Mouse (Mus musculus): ENCODE measurements around the gene Pgam2.
"Not testable (repeated sequence)": the region's sequence is repeated elsewhere in the genome, so short reads cannot be mapped to it uniquely, and the experiment has no call there.

Gene Pgam2

DNA sequence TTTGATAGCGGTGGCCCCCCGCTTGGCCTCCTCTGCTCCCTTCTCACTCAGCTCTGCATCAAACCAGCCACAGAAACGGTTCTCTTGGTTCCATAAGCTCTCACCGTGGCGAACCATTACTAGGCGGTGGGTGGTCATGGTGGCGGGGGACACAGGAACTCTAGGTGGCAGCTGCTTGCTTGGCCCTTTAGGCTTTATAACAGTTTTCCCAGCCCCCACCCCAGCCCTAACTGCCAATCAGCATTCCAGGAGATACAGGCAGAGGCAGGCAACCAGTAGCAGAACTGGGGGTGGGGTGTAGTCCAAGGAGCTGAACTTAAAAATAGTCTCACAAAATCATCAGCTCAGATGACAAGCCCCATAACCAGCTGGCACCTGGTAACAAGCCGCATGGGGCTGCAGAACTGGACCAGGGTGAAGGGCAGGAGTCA lies at the start of gene Pgam2:
Pgam2 (minus strand) TSS at position 183 of the 431 bp plus-strand sequence.
- no peak for DNase-seq

DNA sequence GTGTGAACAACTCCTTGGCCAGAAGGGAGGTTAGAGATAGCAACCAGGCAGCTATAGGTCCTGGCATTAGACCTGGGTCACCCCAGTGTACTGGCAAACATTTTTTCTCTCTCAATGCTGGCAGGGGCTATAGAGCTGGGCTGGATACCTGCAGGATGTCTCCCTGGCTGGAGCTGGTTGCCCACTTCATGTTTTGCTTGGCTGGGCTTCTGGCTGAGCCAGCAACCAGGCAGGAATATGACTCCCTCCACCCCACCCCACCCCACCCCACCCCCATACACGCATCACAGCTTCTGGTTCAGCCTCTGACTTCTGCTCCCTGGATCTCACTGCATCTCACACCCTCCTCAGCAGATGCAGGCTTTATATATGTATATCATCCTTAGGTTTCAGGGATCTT lies 48.8 kb upstream of the Pgam2 start:
- no peak for DNase-seq

DNA sequence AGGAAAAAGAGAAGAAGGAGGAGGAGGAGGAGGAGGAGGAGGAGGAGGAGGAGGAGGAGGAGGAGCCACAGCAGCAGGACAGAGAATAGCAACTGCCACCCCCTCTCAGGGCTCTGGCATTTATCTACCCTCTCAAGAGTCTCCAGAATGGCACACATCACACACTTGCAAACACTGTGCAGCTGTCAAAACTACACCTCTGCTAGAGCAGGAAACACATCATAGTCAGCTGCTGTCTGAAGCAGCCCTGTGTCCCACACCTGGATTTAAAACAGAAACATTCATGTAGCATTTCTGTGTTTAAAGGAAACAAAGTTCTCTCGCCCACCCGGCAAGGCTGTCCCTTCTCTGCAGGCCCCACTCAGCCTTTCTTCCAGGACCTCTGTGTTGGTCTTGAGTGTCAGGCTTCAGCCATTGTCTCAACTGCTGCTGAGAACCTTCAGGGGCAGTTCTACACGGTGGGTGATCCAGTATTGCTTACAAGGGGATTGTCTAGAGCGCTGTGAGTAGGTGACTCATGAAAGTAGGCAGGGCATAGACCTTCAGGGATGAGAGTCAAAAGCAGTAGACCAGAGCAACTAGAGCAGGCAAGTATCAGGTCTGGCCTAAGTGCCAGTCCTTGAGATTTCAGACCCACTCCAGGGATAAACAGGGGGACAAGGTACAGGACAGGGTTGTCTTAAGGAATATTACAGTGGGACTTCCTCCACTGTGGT lies 47.6 kb upstream of the Pgam2 start:
- peak; percentile 25 to 69 for DNase-seq

DNA sequence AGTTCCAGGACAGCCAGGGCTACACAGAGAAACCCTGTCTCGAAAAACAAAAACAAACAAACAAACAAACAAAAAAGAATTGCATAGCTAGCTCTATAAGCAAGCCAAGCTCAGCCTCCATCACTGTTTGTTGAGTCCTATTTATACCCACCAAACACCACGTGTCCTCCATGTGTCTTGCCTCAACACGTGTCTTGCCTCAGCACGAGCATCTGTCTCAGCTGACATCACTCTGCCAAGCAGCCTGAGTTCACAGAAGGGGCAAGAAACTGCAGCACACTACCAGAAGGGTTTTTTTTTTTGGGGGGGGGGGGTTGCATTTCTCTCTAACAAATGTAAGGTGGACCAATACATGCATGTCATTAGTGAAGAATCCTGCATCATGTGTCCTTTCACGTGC lies 46.9 kb upstream of the Pgam2 start:
- DNase-seq = peak in 1 of 2 experiments; percentile 37

DNA sequence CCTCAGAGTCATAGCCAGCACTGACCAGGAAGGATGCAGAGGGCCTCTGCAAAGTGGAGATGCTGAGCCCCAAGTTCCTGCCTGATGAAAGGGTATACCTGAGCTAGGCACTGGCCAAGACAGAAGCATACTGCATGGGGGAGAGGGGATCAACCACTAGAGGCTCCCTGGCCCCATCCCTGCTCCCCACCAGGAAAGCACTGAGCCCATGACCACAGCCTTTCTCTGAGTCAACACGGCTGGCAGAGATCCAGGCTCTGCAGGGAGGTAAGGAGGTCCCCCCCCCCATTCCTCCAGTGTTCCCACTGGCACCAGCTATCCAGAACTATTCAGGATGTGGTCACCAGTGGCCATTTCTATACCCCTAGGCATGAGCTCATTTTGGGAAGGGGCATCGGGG lies 45.8 kb upstream of the Pgam2 start:
- DNase-seq = no peak

DNA sequence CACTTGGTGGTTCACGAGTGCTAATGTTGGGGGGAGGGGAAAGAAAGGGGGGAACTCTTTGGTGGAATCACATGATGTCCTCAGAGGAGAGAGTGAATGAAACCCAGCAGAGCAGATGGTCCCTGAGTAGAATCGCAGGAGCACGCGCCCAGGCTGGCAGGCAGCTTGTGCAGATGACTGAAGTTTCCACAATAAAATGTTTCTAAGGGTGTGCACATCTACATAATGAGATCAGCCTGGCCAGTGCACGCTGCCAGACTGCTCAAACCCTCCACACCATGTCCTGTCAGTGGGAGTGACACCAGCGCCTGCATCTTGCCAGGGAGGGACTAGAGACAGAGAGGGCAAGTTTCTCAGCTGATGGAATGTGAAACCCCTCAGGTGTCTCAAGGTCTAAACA lies 45.2 kb upstream of the Pgam2 start:
- no peak for DNase-seq

DNA sequence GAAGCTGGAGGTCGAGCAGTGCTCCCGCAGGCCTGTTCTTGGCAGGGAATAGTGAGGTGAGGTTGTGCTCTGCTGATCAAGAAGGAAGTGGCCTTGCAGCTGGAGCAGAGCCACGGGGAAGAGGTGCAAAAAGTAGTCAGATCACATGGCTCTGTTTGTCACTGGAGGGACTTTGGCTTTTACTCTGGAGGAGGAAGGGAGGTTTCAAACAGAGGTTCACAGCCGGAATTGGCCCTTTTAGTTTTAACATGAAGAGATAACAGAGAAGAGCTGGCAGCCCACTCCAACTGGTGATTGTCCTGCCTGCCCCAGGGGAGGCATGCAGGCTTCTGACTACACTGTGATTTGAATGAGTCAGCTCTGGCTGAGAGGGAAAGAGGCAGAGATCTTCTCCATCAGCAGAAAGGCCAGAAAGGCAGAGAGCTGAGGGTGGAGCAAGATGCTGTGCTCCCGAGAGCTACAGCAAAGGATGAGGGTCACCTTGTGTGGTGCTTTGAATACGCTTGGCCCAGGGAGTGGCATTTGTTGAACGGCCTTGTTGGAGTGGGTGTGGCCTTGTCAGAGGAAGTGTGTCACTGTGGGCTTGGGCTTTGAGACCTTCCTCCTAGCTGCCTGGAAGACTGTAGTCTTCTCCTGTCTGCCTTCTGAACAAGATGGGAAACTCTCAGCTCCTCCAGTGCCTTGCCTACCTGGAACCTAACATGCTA lies 43.3 kb upstream of the Pgam2 start:
- DNase-seq = no peak

DNA sequence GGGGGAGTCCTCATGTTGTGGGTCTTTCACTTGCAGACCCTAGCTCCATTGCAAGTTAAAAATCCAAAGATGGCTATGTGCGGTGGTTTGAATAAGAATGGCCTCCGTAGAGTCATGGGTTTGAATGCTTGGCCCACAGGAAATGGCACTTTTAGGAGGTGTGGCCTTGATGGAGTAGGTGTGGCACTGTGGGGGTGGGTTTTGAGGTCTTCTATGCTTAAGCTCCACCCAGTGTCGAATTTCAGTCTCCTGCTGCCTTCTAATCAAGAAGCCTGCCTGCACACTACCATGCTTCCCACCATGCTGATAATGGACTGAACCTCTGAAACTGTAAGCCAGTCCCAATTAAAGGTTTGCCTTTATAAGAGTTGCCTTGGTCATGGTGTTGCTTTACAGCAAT lies 39.6 kb upstream of the Pgam2 start:
- no peak for DNase-seq

DNA sequence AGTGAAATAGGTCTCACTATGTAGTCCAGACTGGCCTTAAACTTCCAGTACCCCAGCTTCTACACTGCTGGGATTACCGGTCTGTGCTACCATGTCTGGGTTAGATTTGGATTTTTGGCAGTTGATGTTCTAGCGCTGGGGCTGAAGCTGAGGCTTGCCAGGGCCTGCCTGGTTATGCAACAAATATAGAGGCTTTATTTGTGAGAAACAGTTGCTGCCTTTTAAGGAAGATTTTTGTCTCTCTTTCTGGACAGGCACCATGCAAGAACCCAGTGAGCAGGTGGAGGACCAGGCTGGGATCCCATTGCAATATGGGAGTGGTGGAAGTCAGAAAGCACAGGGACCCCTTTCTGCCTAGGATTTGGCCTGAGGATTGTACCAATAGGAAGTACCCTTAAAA lies 38.2 kb upstream of the Pgam2 start:
- DNase-seq = no peak

DNA sequence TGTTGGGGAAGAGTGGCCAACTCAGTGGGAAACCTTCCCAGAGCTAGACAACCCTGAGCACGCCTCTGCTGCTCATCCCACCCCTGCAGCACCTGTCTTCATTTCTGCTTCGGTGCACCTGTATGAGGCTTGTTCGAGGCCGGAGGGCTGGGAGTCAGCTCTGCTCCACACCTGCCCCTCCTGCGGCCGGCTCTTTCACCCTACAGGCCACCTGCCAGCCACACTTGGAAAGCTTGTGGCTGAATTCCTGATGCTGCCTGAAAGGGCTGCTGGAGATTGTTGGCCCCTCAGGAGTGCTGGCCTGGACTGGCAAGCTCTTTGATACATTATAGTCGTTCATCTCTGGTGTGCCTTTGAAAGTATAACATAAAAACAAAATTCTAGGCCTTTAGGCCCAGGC lies 36.8 kb upstream of the Pgam2 start:
- DNase-seq = no peak

DNA sequence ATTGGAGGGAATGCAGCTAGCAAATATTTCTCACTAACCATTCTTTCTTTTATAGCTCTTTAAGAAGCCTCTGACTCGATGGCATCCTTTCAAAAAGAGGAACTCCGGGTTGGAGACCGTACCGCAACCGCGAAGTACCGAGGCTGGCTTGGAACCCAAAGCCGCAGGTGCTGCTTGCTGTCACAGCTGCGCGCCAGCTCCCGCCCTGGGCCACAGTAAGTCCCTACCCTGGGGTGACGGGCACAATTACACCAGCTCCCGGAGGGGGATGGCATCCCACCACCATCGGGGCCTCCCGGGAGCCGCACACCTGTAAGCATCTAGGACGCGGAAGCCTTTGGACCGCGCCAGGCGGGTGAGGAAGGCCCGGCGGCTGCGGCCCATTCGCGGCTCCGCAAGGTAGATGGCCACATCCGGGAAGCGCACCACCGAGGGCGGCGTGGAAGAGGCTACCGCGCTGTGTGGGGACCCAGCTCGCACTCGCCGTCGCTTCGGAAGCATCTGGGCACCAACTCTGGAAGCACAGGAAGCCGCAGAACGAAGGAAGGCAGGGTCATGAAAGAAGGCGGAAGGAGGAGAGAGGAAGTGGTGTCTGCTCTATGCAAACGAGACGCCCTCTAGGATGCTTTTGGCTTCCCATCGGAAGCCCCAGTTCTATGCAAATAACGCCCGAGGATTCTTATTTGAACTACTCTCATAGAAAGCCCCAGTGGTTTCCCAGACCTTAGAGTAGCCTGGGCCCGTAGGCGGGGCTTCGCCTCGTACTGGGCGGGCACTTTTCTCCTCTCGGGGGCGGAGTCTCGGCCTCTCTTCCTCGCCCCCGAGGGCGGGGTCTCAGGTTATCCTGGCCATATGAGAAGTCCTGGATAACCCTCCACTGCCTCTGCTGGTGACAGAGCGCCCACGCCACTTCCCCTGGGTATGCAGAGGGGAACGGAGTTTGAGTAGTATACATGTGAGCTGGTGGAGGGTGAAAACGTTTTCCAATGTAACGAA lies 34.0 kb upstream of the Pgam2 start, which contains the start of gene Polm:
Polm (minus strand) TSS at position 766 of the 996 bp plus-strand sequence.
- peak; percentile 70 to 84 for DNase-seq

DNA sequence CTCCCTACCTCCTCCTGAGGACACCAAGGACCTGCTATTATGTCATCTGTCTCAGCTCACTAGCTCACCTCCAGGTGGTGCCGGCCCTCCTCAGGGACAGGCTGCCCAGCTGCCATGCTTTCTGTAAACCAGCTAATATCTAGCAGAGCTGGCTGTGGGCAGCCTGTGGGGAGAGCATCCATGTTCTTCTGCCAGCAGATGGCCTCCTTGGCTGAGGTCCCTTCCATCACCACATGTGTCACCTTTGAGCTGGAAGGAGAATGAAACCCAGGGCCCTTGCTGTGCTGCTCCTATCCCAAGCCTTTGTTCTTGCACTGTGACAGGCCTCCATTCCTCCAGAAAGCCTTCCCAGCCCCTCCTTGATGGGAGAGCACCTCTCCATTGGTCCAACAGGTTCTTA lies 32.6 kb upstream of the Pgam2 start:
- peak in 1 of 2 experiments; percentile 21 for DNase-seq

DNA sequence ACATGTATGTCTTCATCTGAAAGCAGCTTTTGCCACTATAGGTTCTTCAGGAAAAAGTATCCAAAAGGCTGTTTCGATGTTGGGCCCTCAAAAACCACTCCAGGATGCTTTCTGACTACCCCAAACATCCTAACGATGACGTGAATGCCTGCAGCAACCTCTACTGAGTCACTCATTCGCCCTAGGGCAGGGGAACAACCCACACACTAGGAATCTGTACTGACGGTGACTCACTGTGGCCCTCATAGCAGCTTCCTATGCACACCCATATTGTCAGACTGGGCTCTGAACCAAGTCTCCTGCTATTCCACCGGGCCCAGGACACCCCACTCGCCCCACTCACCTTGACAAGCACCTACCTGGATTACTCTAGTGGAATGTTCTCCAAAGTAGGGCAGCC lies 31.5 kb upstream of the Pgam2 start:
- DNase-seq = no peak

DNA sequence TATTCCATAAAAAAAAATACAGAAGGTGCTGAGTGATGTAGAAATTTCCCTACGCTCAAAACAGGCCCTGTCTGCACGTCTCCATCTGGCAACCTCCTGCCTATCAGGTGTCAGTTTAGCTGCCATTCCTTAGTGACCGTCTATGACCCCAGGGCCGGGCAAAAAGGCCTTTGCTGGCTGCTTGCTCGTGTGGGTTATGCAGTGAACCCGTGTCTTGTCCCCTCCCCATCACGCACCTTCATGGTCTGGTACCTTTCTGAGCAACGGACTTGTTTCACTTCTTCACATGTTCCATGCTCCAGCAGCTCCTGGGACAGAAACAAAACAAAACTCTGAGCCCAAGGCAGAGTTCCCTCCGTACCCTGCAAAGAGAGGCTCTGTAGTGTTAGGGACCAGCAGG lies 31.0 kb upstream of the Pgam2 start:
- DNase-seq = no peak

DNA sequence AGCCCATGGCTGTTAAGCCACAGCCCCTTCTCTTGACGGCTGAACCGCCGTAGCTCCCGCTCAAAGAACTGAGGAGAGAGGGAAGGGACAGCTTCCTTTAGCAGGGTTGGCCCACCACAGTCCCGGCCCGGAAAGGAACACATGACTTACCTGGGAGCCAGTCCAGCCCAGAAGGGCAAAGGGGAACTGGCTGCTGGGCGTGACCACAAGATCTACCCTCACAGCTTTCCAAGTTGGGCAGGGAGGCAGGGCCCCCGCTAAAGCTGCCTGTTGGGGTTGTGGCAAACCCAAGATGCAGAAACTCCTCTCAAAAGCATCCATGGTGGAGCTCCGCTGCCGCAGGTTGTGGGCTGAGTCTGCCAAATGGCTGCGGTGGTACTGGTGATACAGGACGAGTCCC lies 25.8 kb upstream of the Pgam2 start:
- no peak for DNase-seq

DNA sequence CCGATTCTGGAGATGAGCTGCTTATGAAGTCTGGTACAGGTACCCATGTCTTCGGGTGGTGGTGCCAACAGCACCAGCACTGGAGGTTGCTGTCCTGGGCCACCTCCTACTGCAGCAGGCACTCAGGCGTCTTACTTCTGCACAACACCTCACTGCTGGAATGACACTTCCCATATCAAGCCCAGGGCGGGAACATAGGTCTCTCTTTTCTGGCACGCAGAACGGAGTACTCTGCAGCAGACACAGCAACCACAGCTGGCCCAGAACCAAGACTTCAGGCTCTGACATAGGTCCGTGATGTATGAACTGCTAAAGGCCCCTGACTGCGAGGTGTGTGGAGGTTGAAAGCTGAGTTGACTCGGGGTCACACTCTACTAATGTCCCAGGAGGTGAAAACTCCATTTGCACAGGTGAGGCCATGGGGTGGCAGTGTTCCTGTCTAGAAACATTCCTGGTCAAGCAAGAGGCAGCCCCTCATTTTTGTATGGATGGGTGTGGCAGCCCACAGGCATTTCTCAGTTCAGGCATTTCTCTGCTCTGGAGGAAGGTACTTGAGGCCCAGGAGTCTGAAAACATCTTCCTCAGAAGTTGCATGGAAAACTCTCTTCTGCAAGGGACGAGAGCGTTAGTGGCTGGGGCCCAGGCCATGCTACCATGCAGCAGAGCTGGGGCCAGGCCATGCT lies 25.1 kb upstream of the Pgam2 start:
- DNase-seq = no peak

DNA sequence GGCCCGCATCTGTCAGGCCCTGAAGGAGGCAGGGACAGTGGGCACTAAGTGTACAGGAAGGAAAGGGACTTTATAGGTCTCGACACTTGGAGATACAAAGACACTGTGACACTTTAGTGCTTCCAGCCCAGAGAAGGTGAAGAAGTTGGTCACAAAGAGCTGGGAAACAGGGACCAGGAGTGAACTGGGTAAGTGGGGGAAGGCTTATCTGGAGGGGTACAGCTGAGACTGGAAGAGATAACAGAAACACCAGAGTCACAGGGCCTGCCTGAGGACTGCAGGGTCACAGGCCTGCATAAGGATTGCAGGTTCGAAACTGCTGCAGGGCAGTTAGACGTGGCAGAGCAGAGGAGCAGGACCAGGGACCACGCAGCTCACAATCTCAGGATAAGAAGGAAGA lies 24.4 kb upstream of the Pgam2 start:
- DNase-seq = no peak

DNA sequence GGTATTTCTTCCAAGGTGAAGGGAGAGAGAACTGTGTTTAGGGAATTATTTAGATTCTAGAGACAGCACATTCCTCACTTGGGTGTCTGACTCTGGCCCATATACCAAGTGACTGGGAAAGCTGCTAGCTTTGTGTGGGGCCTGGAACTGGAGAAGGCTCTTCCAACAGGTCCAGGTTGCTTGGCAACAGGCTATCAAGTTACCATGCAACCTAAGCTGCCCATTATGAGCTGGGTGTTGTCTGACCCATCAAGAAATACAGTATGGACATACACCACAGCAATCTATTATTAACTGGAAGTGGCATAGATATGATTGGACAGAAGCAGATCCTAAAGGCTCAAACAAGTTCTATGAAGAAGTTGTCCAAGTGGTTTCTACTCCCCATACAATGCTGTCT lies 21.9 kb upstream of the Pgam2 start:
- no peak for DNase-seq

DNA sequence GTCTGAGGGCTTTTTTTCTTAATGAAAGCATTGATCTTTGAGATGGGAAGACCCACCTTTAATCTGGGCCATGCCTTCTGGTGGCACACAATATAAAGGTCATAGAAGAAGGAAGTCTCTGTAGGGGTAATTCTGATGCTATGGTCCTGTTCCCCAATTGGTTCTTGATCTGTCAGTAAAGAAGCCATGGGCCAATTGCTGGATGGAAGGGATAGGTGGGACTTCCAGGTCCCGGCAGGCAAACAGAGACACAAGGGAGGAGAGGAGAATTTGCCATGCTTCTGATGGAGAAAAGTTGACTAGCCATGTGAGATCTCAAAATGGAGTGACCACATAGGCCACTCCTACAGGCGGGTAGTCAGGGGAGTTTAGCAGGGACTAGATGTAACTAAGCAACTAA lies 15.7 kb upstream of the Pgam2 start:
- no peak for DNase-seq

DNA sequence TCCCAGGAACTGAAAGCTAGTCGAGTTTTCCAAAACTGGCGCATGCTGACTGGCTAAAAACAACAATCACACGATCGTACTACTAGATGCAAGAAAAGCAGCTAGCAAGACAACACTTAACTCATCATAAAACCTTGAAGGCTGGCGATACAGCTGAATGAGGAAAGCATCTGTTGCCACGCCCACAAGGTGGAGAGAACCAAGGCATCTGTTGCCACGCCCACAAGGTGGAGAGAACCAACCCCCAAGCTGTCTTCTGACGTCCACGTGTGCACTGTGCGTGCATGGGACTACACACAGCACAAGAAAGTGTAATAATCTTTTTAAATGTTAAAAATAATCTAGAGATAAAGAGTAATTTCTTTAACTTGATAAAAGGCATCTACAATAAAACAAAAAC lies 9.8 kb upstream of the Pgam2 start:
- DNase-seq = no peak

DNA sequence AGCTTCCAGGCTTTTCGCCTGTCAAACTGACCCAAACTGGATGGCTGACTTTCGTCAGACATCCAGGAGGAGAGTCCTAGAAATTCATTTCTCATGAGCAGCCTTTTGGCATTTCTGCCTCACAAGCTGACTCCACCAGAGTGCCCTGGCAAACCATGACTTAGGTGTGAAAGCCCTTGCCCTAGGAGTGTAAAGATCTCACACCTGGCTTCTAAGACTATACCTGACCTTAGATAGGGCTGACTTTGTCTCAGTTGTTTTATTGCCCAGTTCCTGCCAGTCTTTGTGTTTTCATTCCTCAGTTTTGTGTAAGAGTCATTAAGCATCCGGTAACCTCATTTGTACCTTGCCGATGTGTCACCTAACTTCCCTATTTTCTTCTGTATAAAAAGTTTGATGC lies 6.0 kb upstream of the Pgam2 start:
- DNase-seq = not testable (repeated sequence)

DNA sequence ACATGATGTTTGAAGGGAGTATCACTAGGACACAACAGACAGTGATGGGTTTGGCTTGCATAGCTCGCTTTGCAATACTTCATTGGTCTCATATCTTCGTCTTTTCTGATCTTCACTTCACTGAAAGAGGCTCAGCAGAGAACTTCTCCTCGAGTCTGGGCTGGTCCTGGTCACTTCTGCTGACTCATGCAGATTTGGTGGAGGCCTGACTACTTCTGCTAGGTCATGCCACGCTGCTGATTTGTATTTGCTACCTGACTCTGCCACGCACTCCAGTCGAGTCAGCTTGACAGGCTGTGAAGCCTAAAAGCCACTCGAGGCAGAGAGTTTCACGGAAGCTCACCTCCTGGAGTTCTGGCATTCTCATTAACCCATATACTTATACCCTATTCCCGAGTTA lies 4.4 kb upstream of the Pgam2 start:
- no peak for DNase-seq

DNA sequence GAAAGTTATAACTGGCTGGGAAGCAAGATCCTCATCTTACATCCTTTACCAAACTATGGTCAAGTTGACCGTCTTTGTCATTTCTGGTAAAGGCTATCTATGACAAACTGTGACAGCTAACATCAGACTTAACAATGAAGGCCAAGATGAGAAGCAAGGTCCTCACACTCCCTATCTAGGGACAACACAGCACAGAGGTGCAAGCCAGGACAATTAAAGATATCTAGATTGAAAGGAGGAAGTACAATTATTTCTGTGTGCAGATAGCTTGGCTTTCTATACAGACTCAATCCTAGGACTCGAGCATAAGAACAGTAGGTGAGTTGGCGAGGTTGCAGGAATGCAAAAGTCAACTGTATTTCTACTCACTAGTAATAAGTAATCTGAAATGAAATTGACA lies 2.2 kb upstream of the Pgam2 start:
- DNase-seq = no peak

All from thymus, adult 18-20 months (tissue).